Mouse (Mus musculus) gonadal fat pad, adult 2 months (tissue): ENCODE data around the gene Npnt. TPM values are rescaled to one million over a fixed set of nuclear protein-coding genes. Genes with fewer than 3 reads are reported as not detected.

ENCODE experiments used
- DNase-seq: peaks from one replicate; pipeline ENCODE4 v3.0.0-alpha.2; 2012; ENCODE audit warnings: low read depth
- polyA plus RNA-seq: library from polyadenylated mRNA; depleted of rRNA; stranded (reverse); fragments of >200 nt; gene quantifications from 2 replicates; pipeline ENCODE4 v1.2.3, GENCODE M21; 2012; rRNA removed

The Npnt gene
- polyA plus RNA-seq, 1 experiment: 20.8 TPM

- no peak for DNase-seq
Observed at GRCm38 (mm10) chr3:132855458-132856212, 94.5 kb downstream of the Npnt start.

DNA sequence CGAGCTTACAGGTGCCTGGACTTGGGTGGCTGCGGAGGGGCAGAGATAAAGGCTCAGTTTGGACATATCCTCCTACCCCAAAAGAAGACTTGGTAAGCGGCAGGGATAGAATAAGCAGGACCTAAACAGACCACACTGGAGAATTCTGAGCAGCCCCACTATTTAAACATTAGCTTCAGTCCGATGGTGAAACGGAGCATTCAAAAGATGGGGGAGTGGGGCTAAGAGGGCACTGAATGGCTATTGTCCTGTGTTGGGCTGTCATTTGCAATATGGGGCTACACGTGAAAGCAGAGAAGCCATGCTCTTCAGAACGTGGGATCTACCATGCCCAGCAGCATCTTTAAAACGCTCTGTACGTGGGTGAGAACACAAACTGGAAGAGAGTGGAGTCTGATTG lies 95.8 kb downstream of the Npnt start:
- DNase-seq: no peak

DNA sequence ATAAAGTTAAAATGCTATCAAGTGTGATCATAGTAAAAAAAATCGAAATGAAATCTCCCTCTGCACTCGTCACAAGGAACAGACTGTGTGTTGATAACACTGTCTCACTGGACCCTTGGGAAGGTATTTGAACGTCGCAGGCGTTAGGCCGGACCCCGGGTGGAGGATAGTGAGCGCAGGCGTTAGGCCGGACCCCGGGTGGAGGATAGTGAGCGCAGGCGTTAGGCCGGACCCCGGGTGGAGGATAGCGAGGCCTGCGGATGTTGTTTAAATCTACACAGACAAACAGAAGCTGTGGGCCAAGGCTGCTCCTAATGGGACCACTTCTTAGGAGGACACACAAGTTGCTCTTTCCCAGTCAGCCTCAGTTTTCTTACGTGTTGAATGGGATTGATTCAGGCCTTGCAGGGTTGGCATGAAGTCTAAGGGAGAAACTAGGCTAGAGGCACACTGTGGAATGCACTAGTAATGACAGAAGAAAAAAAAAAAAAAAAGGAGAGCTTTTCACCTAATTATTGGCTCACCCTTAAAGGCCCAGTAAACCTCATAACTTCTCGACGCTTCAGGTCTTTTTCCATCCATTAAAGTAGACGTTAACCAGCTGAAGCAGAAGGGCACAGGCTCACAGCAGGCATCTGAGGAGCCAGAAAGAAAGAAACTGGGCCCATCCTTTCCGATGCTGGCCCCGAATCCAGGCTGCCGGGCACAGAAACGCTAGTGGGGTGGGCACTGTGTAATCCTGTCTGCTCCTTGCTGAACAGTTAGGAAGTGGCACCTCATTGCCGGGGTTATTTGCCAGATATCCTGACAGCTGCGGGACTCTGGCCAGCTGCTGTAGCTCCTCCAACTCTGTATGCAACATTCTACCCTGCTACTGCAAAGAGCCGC lies 98.0 kb downstream of the Npnt start:
- no peak for DNase-seq

- no peak for DNase-seq
Observed at GRCm38 (mm10) chr3:132851417-132851816, 98.7 kb downstream of the Npnt start.

DNA sequence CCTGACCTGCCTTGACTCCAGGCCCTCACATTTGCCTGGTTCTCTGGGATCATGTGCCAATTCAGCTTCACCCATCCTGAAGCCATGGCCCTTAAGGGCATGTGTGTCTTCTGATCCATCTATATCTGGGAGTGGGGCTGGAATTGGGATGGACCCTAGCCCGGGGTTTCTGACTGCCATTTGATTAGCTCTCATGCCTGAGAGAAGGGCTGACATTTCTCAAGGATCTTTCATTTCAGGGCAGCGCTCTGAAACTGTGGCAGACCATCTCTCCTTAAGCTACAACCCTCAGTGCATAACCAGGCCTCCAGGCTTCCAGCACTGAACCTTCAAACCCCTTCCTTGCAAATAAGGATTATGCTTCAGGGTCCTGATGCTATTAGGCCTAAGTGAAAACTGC lies 99.7 kb downstream of the Npnt start:
- no peak for DNase-seq

DNA sequence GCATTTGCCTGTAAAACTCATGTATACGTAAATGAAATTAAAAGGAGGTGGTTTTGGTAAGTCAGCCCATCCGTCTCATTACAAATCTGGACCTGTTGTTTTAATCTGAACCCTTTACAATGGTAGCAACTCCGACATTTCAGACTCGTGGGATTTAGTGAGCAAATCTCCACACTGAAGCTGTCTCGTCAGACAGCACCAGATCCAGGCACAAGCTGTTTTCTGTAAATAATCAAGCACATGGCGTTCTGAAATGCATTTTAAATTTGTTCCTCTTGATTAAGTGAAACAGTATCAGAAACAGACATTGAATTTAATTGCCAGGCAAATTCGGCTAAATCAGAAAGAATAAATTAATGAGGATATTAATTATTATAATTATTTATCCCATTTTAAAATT lies 100.4 kb downstream of the Npnt start:
- no peak for DNase-seq

GRCm38 (mm10) chr3:132842676-132843075 lies 107.4 kb downstream of the Npnt start:
- no peak for DNase-seq

DNA sequence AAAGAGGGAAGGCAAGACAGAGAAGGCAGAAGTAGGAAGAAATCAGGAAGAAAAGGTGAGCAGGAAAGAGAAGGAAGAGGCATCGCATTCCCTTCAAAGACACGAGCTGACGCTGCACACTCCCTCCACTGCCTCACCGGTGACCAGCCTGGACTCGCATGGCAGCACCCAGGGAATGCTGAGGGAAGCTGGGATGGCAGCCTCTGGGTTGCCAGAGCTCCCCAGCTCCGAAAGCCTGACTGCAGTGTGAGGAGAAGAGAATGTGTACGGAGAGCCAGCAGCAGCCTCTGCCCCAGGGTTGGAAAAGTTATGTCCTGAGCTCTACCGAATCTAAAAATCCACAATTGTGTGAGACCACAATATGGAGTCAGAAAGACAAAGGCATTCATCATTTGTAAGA lies 110.6 kb downstream of the Npnt start:
- no peak for DNase-seq

DNA sequence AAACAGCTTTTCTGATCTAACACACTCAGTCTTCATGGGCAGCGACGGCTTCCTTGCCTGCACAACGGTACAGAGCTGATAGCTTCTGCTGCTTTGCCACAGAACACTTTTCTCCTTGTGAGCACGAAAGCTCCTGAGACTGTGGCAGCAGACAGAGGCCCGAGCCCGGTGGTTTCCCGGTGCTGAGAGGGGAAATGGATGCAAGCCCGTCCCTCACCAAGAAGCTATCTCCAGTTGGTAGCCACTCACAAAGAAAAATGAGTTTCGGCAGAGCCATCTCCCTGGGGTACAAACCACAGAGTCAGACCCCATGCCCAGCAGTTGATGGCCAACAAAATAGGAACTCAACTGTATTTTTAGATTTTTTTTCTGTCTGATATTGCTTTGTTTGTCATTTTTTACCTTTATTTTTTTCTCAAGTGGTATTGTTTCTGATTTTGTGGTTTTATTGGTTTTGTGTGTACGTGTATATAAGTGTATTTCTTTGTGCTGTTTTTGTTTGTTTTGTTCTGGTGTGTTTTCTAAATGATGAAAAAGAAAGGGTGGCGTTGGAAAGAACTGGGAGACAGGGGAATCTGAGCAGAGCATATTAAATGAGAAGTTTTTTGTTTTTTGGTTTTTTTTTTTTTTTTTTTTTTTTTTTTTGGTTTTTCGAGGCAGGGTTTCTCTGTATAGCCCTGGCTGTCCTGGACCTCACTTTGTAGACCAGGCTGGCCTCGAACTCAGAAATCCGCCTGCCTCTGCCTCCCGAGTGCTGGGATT lies 111.3 kb downstream of the Npnt start:
- DNase-seq: no peak

DNA sequence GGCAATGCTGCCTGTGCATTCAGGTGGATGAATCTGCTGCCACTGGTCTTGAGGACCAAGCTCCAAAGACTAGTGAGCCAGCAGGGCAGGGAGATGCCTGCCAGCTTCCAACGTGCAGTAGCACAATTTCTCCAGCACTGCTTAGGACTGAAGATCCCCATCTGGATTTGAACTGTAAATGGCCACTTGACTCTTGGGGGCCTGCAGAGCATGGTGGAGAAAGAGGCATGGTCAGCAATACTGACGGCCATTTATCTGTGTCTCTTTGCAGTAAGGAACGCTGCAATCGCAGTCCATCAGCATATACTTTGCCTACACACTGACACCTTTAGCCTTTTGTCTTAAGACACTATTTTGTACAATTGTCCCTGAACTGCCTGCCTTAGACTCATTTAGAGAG lies 113.0 kb downstream of the Npnt start:
- no peak for DNase-seq

DNA sequence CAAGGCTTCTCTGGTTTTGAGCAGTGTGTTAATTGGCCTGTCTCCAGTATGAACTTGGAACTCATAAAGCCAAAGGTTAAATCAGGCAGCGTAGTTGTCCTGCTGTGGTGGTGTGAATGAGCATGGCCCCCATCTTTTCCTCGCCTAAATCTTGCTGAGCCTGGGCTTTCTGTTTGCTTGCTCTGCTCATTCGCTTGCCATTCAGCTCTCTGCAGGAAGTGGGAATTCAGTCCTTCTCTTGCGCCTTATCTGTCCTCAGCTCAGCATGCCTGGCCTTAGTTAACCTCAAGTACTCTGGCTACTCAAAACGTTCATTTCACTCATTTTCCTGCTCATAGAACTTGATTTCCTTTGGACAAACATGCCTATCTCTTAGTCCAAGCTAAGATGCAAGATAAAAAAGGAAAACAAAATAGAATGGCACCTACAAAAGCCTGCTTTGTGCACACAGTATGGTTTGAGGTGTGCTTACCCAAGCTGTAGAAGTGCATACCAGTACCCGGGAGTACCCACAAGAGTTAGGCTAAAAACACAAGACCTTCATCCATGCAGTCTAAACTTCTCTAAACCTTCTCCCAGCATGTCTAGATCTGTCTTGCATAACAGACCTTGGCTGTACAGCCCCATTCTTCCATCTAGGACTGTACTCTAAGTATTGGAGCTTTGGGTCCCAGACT lies 114.8 kb downstream of the Npnt start:
- DNase-seq: no peak

Other genes with a start within 250 kb of the Npnt start
- 8.7 and 9.5 TPM in 2 replicates for gene Ints12, start 141.5 kb upstream of the Npnt start, polyA plus RNA-seq
- 3.8 and 5.1 TPM in 2 replicates for gene Gstcd, start 141.7 kb upstream of the Npnt start, polyA plus RNA-seq